Mouse (Mus musculus) embryonic facial prominence, embryonic 13.5 days (tissue): ENCODE measurements around the gene Gsg1. TPM values are rescaled to one million over a fixed set of nuclear protein-coding genes. Genes with fewer than 3 reads are reported as not detected.
A peak's percentile ranks its signal among the peaks of the same experiment; 100 is the strongest.

Source experiments
- ATAC-seq: fragments of 200-750 bp; cut with Nextera tagmentation; 2 replicates; pipeline ENCODE4 v1.8.0; 2017; ENCODE audit warnings: low read depth; ENCODE audit not compliant: insufficient number of reproducible peaks, insufficient read depth, low FRiP score, low TSS enrichment
- H3K27ac ChIP-seq: fragments of 300-500 bp; sonication (generic); 2 replicates; pipeline ENCODE4 v1.5.1; 2015; ENCODE audit warnings: moderate library complexity, mild to moderate bottlenecking, inconsistent platforms
- H3K27me3 ChIP-seq: fragments of 300-500 bp; sonication (generic); 2 replicates; pipeline ENCODE4 v1.6.1; 2015; ENCODE audit warnings: mild to moderate bottlenecking, inconsistent platforms
- H3K36me3 ChIP-seq: fragments of 300-500 bp; sonication (generic); 2 replicates; pipeline ENCODE4 v1.6.1; 2015; ENCODE audit warnings: mild to moderate bottlenecking, inconsistent platforms
- H3K4me1 ChIP-seq: fragments of 300-500 bp; sonication (generic); 2 replicates; pipeline ENCODE4 v1.6.1; 2015; ENCODE audit warnings: inconsistent platforms
- H3K4me2 ChIP-seq: fragments of 300-500 bp; sonication (generic); 2 replicates; pipeline ENCODE4 v1.6.1; 2015; ENCODE audit warnings: moderate library complexity, mild to moderate bottlenecking, inconsistent platforms
- H3K4me3 ChIP-seq: fragments of 300-500 bp; sonication (generic); 2 replicates; pipeline ENCODE4 v1.5.1; 2015; ENCODE audit warnings: mild to moderate bottlenecking, inconsistent platforms
- H3K9ac ChIP-seq: fragments of 300-500 bp; sonication (generic); 2 replicates; pipeline ENCODE4 v1.6.1; 2015; ENCODE audit warnings: mild to moderate bottlenecking, inconsistent platforms
- H3K9me3 ChIP-seq: fragments of 300-500 bp; sonication (generic); 2 replicates; pipeline ENCODE4 v1.6.1; 2016; ENCODE audit warnings: inconsistent platforms
- WGBS: fragments of 180-500 bp; shearing (Covaris S2); methylation state at CpG from one replicate; pipeline ENCODE4 v1.1.7; 2015; ENCODE audit warnings: mixed read lengths; 5-methylcytosine and 5-hydroxymethylcytosine counted together
- polyA plus RNA-seq: library from polyadenylated mRNA; unstranded; fragments of >200 nt; fragmentation: Nextera tagmentation; extraction: Ambion mirVana; gene quantifications from 2 replicates; pipeline ENCODE4 v1.2.1, GENCODE M21; 2015

Gsg1 gene
- 0.25 and 0.65 TPM in 2 replicates for polyA plus RNA-seq

DNA sequence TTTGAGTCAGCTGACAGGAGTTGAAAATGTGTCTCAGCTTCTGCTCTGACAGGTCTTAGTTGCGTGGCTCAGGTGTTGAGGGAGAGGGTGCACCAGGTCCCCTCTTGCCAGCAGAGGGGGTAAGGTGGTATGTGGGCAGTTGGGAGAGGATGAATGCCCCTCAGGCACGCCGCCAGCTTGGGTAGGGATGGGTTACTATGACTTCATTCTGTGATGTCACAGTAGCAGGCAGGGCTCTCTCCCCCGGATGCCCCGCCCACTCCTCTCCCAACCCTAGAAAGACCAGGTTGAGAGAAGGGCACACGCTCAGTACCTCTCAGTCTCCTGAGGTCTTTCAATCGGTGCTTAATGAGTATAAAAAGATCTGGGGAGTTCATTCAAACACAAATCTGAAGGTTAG is at the start of gene Gsg1:
TSS of gene Gsg1 (minus strand) at position 199 of the 400 bp plus-strand sequence.
- no peaks in the 10 kb centered on the region for H3K9me3 ChIP-seq
- no peak within 1 kb of the TSS for H3K4me3 ChIP-seq
- no peak for ATAC-seq
- H3K9ac ChIP-seq = no peak within 1 kb of the TSS
- H3K27me3 ChIP-seq = no peaks in the 10 kb centered on the region
- no peak within 1 kb of the TSS for H3K4me2 ChIP-seq
- no peaks in the 10 kb centered on the region for H3K36me3 ChIP-seq
- H3K27ac ChIP-seq = peak within 1 kb of the TSS; percentile 75
- 79% methylated on average over 7 of the region's 7 CpGs for WGBS
- H3K4me1 ChIP-seq = peaks cover 28% of the 10 kb centered on the region

DNA sequence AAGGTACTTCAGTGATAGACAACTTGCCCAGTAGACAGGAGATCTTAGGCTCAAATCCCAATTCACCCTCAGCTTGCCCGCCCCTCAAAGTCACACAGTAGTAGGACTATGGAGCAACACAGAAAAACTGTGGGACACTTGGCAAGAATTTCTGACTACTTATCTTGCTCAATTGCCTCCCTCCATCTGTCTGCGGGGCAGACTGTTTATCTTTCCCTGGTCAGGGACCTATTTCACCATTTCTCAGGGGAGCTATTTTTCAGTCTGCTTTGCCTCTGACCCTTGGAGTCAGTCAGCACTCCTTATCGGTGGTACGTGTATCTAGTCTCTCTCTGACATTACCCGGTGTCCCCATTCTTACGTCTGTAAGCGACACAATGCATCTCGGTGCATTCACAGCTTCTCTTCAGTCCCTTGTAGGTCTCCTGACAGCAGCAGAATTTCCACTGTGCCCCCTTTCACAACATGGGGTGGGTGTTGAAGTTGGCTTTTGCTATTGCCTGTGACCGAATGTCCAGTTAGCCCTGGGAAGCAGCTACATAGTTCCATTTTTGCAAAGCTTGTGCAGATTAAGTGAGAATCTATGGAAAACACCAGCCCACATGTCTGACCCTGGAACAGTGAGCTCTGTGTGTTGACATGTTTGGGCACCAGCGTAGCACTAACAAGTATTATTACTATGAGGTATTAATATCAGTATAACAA is 48.4 kb upstream of the Gsg1 start:
- 93% methylated on average over 10 of the region's 10 CpGs for WGBS
- Histone ChIP-seq H3K27me3 (no peaks in the 10 kb centered on the region), H3K36me3 (no peaks in the 10 kb centered on the region), H3K4me2 (no peak overlapping the region), H3K4me3 (no peak overlapping the region), H3K9me3 (no peaks in the 10 kb centered on the region), H3K9ac (no peak overlapping the region), H3K27ac (no peak overlapping the region), H3K4me1 (peaks cover 17% of the 10 kb centered on the region)
- ATAC-seq = no peak

DNA sequence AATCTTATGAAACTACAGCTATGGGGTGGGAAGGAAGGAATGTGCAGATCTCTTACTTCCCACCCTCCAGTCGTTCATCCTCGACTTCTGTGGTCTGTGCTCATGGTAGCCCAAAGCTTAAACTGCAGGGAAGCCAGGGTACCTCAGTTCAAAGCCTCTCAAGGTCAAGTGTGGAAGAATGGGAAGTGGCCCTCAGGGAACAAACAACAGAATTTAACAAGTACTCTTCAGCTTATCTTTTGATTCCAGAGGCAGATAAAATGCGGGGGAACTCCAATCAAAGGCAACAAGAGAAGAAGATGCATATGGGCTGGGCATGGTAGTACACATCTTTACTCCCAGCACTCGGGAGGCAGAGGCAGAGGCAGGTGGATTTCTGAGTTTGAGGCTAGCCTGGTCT is 46.3 kb upstream of the Gsg1 start:
- Histone ChIP-seq H3K4me2 (no peak overlapping the region), H3K4me3 (no peak overlapping the region), H3K27ac (no peak overlapping the region), H3K9ac (no peak overlapping the region), H3K27me3 (no peaks in the 10 kb centered on the region), H3K36me3 (no peaks in the 10 kb centered on the region), H3K9me3 (no peaks in the 10 kb centered on the region), H3K4me1 (peaks cover 29% of the 10 kb centered on the region)
- 81% methylated on average over 4 of the region's 4 CpGs for WGBS
- no peak for ATAC-seq

- Histone ChIP-seq H3K27ac (no peak overlapping the region), H3K4me1 (peaks cover 30% of the 10 kb centered on the region), H3K9ac (no peak overlapping the region), H3K9me3 (no peaks in the 10 kb centered on the region), H3K4me2 (no peak overlapping the region), H3K36me3 (no peaks in the 10 kb centered on the region), H3K4me3 (no peak overlapping the region), H3K27me3 (no peaks in the 10 kb centered on the region)
- no peak for ATAC-seq
- 83% methylated on average over 7 of the region's 7 CpGs for WGBS
Observed at GRCm38 (mm10) chr6:135299024-135299550, 44.9 kb upstream of the Gsg1 start.

GRCm38 (mm10) chr6:135297570-135297969 is 43.4 kb upstream of the Gsg1 start:
- no peak overlapping the region for H3K4me3 ChIP-seq
- WGBS = 85% methylated on average over 7 of the region's 7 CpGs
- ATAC-seq = no peak
- no peak overlapping the region for H3K9ac ChIP-seq
- no peaks in the 10 kb centered on the region for H3K9me3 ChIP-seq
- H3K27me3 ChIP-seq = no peaks in the 10 kb centered on the region
- H3K4me2 ChIP-seq = no peak overlapping the region
- H3K4me1 ChIP-seq = peaks cover 25% of the 10 kb centered on the region
- H3K36me3 ChIP-seq = no peaks in the 10 kb centered on the region
- no peak overlapping the region for H3K27ac ChIP-seq

DNA sequence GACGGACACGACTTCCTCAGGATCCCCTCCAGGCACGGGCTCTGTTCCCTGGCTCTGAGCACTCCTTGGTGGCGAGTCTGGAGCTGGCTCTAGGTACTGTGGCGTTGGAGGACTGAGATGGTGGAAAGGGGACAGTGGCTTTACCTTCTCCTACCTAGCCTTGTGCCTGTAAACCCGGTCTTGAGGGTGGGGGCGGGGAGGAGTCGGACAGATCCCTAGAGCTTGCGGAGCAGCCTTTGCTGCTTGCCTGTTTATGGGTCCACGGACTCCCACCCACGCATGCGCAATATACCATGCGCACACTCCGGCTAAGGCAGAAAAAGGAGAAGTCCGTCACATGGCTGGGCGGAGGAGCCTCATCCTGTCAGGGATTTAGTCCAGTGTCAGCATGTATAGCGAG is 42.1 kb upstream of the Gsg1 start:
- Histone ChIP-seq H3K9me3 (no peaks in the 10 kb centered on the region), H3K27ac (peak overlapping the region; percentile 77), H3K4me1 (peaks cover 25% of the 10 kb centered on the region), H3K36me3 (no peaks in the 10 kb centered on the region), H3K9ac (no peak overlapping the region), H3K27me3 (no peaks in the 10 kb centered on the region), H3K4me2 (peak overlapping the region; percentile 2; the same call in 1 of the 2 replicates), H3K4me3 (no peak overlapping the region)
- WGBS = 60% methylated on average over 17 of the region's 17 CpGs
- no peak for ATAC-seq

GRCm38 (mm10) chr6:135295082-135295861 is 41.1 kb upstream of the Gsg1 start:
- Histone ChIP-seq H3K4me2 (peak overlapping the region; percentile 14; the same call in 1 of the 2 replicates), H3K27me3 (no peaks in the 10 kb centered on the region), H3K9ac (no peak overlapping the region), H3K9me3 (no peaks in the 10 kb centered on the region), H3K4me1 (peaks cover 25% of the 10 kb centered on the region), H3K4me3 (no peak overlapping the region), H3K36me3 (no peaks in the 10 kb centered on the region), H3K27ac (peak overlapping the region; percentile 77)
- 57% methylated on average over 11 of the region's 11 CpGs for WGBS
- peak; percentile 48 for ATAC-seq

GRCm38 (mm10) chr6:135294150-135294549 is 40.0 kb upstream of the Gsg1 start:
- Histone ChIP-seq H3K4me3 (no peak overlapping the region), H3K9ac (no peak overlapping the region), H3K27me3 (no peaks in the 10 kb centered on the region), H3K4me2 (no peak overlapping the region), H3K36me3 (no peaks in the 10 kb centered on the region), H3K9me3 (no peaks in the 10 kb centered on the region), H3K27ac (peak overlapping the region; percentile 77; the same call in 1 of the 2 replicates), H3K4me1 (peaks cover 25% of the 10 kb centered on the region)
- ATAC-seq = no peak
- 62% methylated on average over 6 of the region's 6 CpGs for WGBS

GRCm38 (mm10) chr6:135292391-135292790 is 38.2 kb upstream of the Gsg1 start:
- 56% methylated on average over 4 of the region's 4 CpGs for WGBS
- peaks cover 25% of the 10 kb centered on the region for H3K4me1 ChIP-seq

GRCm38 (mm10) chr6:135279856-135280255 is 25.7 kb upstream of the Gsg1 start:
- no peak for ATAC-seq
- WGBS = 44% methylated on average over 10 of the region's 10 CpGs
- no peaks in the 10 kb centered on the region for H3K36me3 ChIP-seq
- H3K9ac ChIP-seq = no peak overlapping the region
- H3K4me3 ChIP-seq = no peak overlapping the region
- H3K27ac ChIP-seq = no peak overlapping the region
- no peak overlapping the region for H3K4me2 ChIP-seq
- no peaks in the 10 kb centered on the region for H3K4me1 ChIP-seq
- H3K9me3 ChIP-seq = no peaks in the 10 kb centered on the region
- H3K27me3 ChIP-seq = no peaks in the 10 kb centered on the region

More at GRCm38 (mm10) chr6:135292391-135292790, 38.2 kb upstream of the Gsg1 start:
- H3K36me3 ChIP-seq = no peaks in the 10 kb centered on the region
- no peak overlapping the region for H3K9ac ChIP-seq
- no peak overlapping the region for H3K4me2 ChIP-seq
- H3K9me3 ChIP-seq = no peaks in the 10 kb centered on the region
- no peak overlapping the region for H3K4me3 ChIP-seq
- ATAC-seq = no peak
- H3K27ac ChIP-seq = no peak overlapping the region
- H3K27me3 ChIP-seq = no peaks in the 10 kb centered on the region

DNA sequence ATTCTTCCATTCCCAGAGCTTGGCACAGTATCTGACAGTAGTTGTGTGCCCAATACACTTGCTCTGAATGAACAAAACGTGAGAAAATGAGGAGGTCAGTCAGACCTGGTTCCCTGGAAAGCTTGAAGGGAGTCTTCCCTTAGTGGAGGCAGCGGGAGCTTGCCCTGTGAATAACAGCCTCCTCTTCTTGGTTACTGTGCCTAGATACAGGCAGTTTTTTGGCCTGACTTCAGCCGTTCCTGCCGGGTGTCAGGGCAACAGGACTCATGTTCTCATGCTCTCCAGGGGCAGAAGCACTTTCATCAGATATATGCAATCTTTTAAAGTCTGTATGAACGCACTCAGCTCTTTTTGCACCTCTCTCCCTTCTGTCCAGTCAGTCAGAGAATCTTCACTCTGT is 25.1 kb upstream of the Gsg1 start:
- no peak overlapping the region for H3K4me3 ChIP-seq
- no peaks in the 10 kb centered on the region for H3K36me3 ChIP-seq
- no peak for ATAC-seq
- no peak overlapping the region for H3K27ac ChIP-seq
- no peak overlapping the region for H3K9ac ChIP-seq
- H3K9me3 ChIP-seq = no peaks in the 10 kb centered on the region
- no peaks in the 10 kb centered on the region for H3K27me3 ChIP-seq
- no peaks in the 10 kb centered on the region for H3K4me1 ChIP-seq
- 77% methylated on average over 5 of the region's 5 CpGs for WGBS
- no peak overlapping the region for H3K4me2 ChIP-seq

DNA sequence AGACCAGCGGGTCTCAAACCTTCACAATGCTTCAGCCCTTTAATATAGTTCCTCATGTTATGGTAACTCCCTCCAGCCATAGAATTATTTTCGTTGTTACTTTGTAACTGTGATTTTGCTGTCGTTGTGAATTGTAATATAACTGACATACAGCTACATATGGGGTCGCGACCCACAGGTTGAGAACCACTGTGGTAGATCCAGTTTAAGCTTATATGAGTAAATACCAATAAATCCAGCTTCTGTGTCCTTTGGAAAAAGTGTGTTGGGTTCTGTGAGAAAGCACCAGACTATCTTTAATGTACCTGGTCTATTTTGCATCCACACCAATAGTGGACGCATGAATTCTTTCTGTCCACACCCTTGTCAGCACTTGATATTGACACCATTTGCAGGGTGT is 24.2 kb upstream of the Gsg1 start:
- Histone ChIP-seq H3K4me1 (no peaks in the 10 kb centered on the region), H3K9me3 (no peaks in the 10 kb centered on the region), H3K36me3 (no peaks in the 10 kb centered on the region), H3K4me3 (no peak overlapping the region), H3K27ac (no peak overlapping the region), H3K9ac (no peak overlapping the region), H3K27me3 (no peaks in the 10 kb centered on the region), H3K4me2 (no peak overlapping the region)
- no peak for ATAC-seq
- 87% methylated on average over 6 of the region's 6 CpGs for WGBS
